In genomic region chr11:69059975-69060411, GRCm38 (mm10) we compare ENCODE assay signal across 7 mouse cellular contexts. TPM values are rescaled to one million over a fixed set of nuclear protein-coding genes. Genes with fewer than 3 reads are reported as not detected.
DNase-seq lines count a peak whose midpoint lies in the region; ATAC-seq and TF ChIP-seq lines count a peak whose summit lies in the region.

No protein-coding gene starts in this region.

- peak overlapping the region; percentile 90 for H3K4me3 ChIP-seq in embryonic facial prominence, embryonic 10.5 days
- H3K4me3 ChIP-seq in hindbrain, postnatal 0 days (ENCODE audit: low read length), result peak overlapping the region; percentile 53
- peak overlapping the region; percentile 86 for H3K4me3 ChIP-seq in midbrain, embryonic 10.5 days

- DNase-seq in left cerebral cortex, adult 18-20 months (ENCODE audit: low spot score in 2 of 2), result peak; percentile 36 to 48
- no peak for DNase-seq in left cerebral cortex, adult 11 months (ENCODE audit: low spot score)
- DNase-seq in MN1 (ENCODE audit: low spot score), result peak; percentile 58
- DNase-seq in embryonic facial prominence, embryonic 10.5 days (ENCODE audit: low spot score), result no peak
- peak; percentile 58 for DNase-seq in hindbrain, postnatal 0 days (ENCODE audit: low spot score)
- DNase-seq in midbrain, embryonic 10.5 days (ENCODE audit: low spot score), result no peak

- H3K9me3 ChIP-seq in embryonic facial prominence, embryonic 10.5 days, result no peaks in the 10 kb centered on the region
- H3K9me3 ChIP-seq in hindbrain, postnatal 0 days (ENCODE audit: low read length), result no peaks in the 10 kb centered on the region
- no peaks in the 10 kb centered on the region for H3K9me3 ChIP-seq in midbrain, embryonic 10.5 days (replicated peaks)

- TF ChIP-seq CTCF in hindbrain, postnatal 0 days (IDR thresholded peaks at IDR 0.05; ENCODE audit: low read depth), result no peak

- peaks cover 42% of the 10 kb centered on the region for H3K4me1 ChIP-seq in embryonic facial prominence, embryonic 10.5 days
- peaks cover 13% of the 10 kb centered on the region for H3K4me1 ChIP-seq in hindbrain, postnatal 0 days (ENCODE audit: insufficient read depth, low read length)
- peaks cover 47% of the 10 kb centered on the region for H3K4me1 ChIP-seq in midbrain, embryonic 10.5 days

- H3K4me2 ChIP-seq in hindbrain, postnatal 0 days (ENCODE audit: low read depth, low read length), result peak overlapping the region; percentile 89

- peak overlapping the region; percentile 89 for H3K27ac ChIP-seq in embryonic facial prominence, embryonic 10.5 days (replicated peaks)
- H3K27ac ChIP-seq in hindbrain, postnatal 0 days, result peak overlapping the region; percentile 89
- peak overlapping the region; percentile 93 for H3K27ac ChIP-seq in midbrain, embryonic 10.5 days (replicated peaks)

- under 1% methylated on average over 49 of the region's 49 CpGs for WGBS in embryonic facial prominence, embryonic 10.5 days
- WGBS in hindbrain, postnatal 0 days, result under 1% methylated on average over 46 of the region's 49 CpGs
- WGBS in midbrain, embryonic 10.5 days, result 0% methylated on average over 49 of the region's 49 CpGs

- no peaks in the 10 kb centered on the region; the same call in 1 of the 2 replicates for H3K36me3 ChIP-seq in embryonic facial prominence, embryonic 10.5 days (replicated peaks)
- no peaks in the 10 kb centered on the region for H3K36me3 ChIP-seq in hindbrain, postnatal 0 days (ENCODE audit: insufficient read depth, low read length)
- H3K36me3 ChIP-seq in midbrain, embryonic 10.5 days, result no peaks in the 10 kb centered on the region

- peak overlapping the region; percentile 69 for H3K9ac ChIP-seq in hindbrain, postnatal 0 days (replicated peaks; ENCODE audit: low read length)

- peak; percentile 31; the same call in 1 of the 2 replicates for ATAC-seq in hindbrain, postnatal 0 days
- no peak for ATAC-seq in activated CD4-positive, CD25-positive, alpha-beta regulatory T cell, adult 4 months

- peaks cover 9% of the 10 kb centered on the region for H3K27me3 ChIP-seq in embryonic facial prominence, embryonic 10.5 days (replicated peaks; ENCODE audit: low read depth, poor library complexity, severe bottlenecking)
- no peaks in the 10 kb centered on the region for H3K27me3 ChIP-seq in hindbrain, postnatal 0 days (ENCODE audit: insufficient read depth, low read length)
- H3K27me3 ChIP-seq in midbrain, embryonic 10.5 days (ENCODE audit: low read depth, poor library complexity, severe bottlenecking), result peaks cover 7% of the 10 kb centered on the region

RNA-seq across cellular contexts. Expression of gene Borcs6, which starts 0.5 kb away (rescaled TPM):
- 10 to 100 TPM; 35.2 to 38.0 TPM for total RNA-seq in left cerebral cortex, adult 18-20 months (2021)
- 5.3 and 5.9 TPM in 2 replicates for polyA plus RNA-seq in embryonic facial prominence, embryonic 10.5 days (2016; fragmentation: Nextera tagmentation; extraction: Ambion mirVana)
- 25.4 and 40.8 TPM in 2 replicates for total RNA-seq in hindbrain, postnatal 0 days (2014; rRNA removed)
- 21.3 and 21.9 TPM in 2 replicates for polyA plus RNA-seq in hindbrain, postnatal 0 days (2015; fragmentation: Nextera tagmentation; extraction: Ambion mirVana)
- polyA plus RNA-seq in midbrain, embryonic 10.5 days (2016; fragmentation: Nextera tagmentation; extraction: Ambion mirVana), result 6.9 and 8.7 TPM in 2 replicates
- polyA plus RNA-seq in activated CD4-positive, CD25-positive, alpha-beta regulatory T cell, adult 4 months (2017; shearing (Covaris generic)), result 1 to 10 TPM; 2.1 to 2.4 TPM

RNA-seq across cellular contexts. Expression of gene Tmem107, which starts 10.6 kb away (rescaled TPM):
- 10 to 100 TPM; 23.6 to 26.8 TPM for total RNA-seq in left cerebral cortex, adult 18-20 months (2021)
- polyA plus RNA-seq in embryonic facial prominence, embryonic 10.5 days (2016; fragmentation: Nextera tagmentation; extraction: Ambion mirVana), result 41.0 and 44.5 TPM in 2 replicates
- total RNA-seq in hindbrain, postnatal 0 days (2014; rRNA removed), result 68.9 and 135 TPM in 2 replicates
- 28.6 and 34.1 TPM in 2 replicates for polyA plus RNA-seq in hindbrain, postnatal 0 days (2015; fragmentation: Nextera tagmentation; extraction: Ambion mirVana)
- polyA plus RNA-seq in midbrain, embryonic 10.5 days (2016; fragmentation: Nextera tagmentation; extraction: Ambion mirVana), result 63.4 and 64.8 TPM in 2 replicates
- 1 to 10 TPM; 4.4 to 7.1 TPM for polyA plus RNA-seq in activated CD4-positive, CD25-positive, alpha-beta regulatory T cell, adult 4 months (2017; shearing (Covaris generic))

RNA-seq across cellular contexts. Expression of gene Aurkb, which starts 14.5 kb away (rescaled TPM):
- total RNA-seq in left cerebral cortex, adult 18-20 months (2021), result under 1 TPM in 1 of 2 experiments, not detected in 1; 0.30 TPM
- 215 and 218 TPM in 2 replicates for polyA plus RNA-seq in embryonic facial prominence, embryonic 10.5 days (2016; fragmentation: Nextera tagmentation; extraction: Ambion mirVana)
- 15.9 and 21.6 TPM in 2 replicates for total RNA-seq in hindbrain, postnatal 0 days (2014; rRNA removed)
- polyA plus RNA-seq in hindbrain, postnatal 0 days (2015; fragmentation: Nextera tagmentation; extraction: Ambion mirVana), result 24.8 and 26.3 TPM in 2 replicates
- polyA plus RNA-seq in midbrain, embryonic 10.5 days (2016; fragmentation: Nextera tagmentation; extraction: Ambion mirVana), result 218 and 239 TPM in 2 replicates
- polyA plus RNA-seq in activated CD4-positive, CD25-positive, alpha-beta regulatory T cell, adult 4 months (2017; shearing (Covaris generic)), result 10 to 100 TPM; 24.3 to 33.5 TPM

RNA-seq across cellular contexts. Expression of gene Vamp2, which starts 28.3 kb away (rescaled TPM):
- 1,000 to 10,000 TPM; 1,053 to 1,091 TPM for total RNA-seq in left cerebral cortex, adult 18-20 months (2021)
- polyA plus RNA-seq in embryonic facial prominence, embryonic 10.5 days (2016; fragmentation: Nextera tagmentation; extraction: Ambion mirVana), result 60.9 and 70.0 TPM in 2 replicates
- 146 and 148 TPM in 2 replicates for total RNA-seq in hindbrain, postnatal 0 days (2014; rRNA removed)
- polyA plus RNA-seq in hindbrain, postnatal 0 days (2015; fragmentation: Nextera tagmentation; extraction: Ambion mirVana), result 417 and 489 TPM in 2 replicates
- 63.1 and 90.1 TPM in 2 replicates for polyA plus RNA-seq in midbrain, embryonic 10.5 days (2016; fragmentation: Nextera tagmentation; extraction: Ambion mirVana)
- 10 to 100 TPM; 27.6 to 27.9 TPM for polyA plus RNA-seq in activated CD4-positive, CD25-positive, alpha-beta regulatory T cell, adult 4 months (2017; shearing (Covaris generic))

RNA-seq across cellular contexts. Expression of gene Per1, which starts 35.0 kb away (rescaled TPM):
- 100 to 1,000 TPM; 129 to 133 TPM for total RNA-seq in left cerebral cortex, adult 18-20 months (2021)
- polyA plus RNA-seq in embryonic facial prominence, embryonic 10.5 days (2016; fragmentation: Nextera tagmentation; extraction: Ambion mirVana), result 6.1 and 7.3 TPM in 2 replicates
- 24.4 and 27.1 TPM in 2 replicates for total RNA-seq in hindbrain, postnatal 0 days (2014; rRNA removed)
- 11.9 and 15.9 TPM in 2 replicates for polyA plus RNA-seq in hindbrain, postnatal 0 days (2015; fragmentation: Nextera tagmentation; extraction: Ambion mirVana)
- polyA plus RNA-seq in midbrain, embryonic 10.5 days (2016; fragmentation: Nextera tagmentation; extraction: Ambion mirVana), result 6.8 and 7.6 TPM in 2 replicates
- polyA plus RNA-seq in activated CD4-positive, CD25-positive, alpha-beta regulatory T cell, adult 4 months (2017; shearing (Covaris generic)), result 1 to 10 TPM; 4.5 to 6.7 TPM

Comparison
In these comparisons a context has a peak if more than half of its experiments do, and no peak if none do; other contexts are left out.
1. DNase-seq: peak in left cerebral cortex, adult 18-20 months (2 of 2), MN1 (single experiment) and hindbrain, postnatal 0 days (single experiment); none in left cerebral cortex, adult 11 months (single experiment), embryonic facial prominence, embryonic 10.5 days (single experiment) and midbrain, embryonic 10.5 days (single experiment).
2. Peak in every context shown above with its lines, with median percentiles within 50 percentile points of each other: H3K27ac ChIP-seq and H3K4me3 ChIP-seq.